Mouse (Mus musculus) kidney, adult 2 months (tissue): Measurements from ENCODE around the gene Itpripl2.

ENCODE experiments used
- CTCF ChIP-seq: fragments of 200-500 bp; conservative IDR thresholded peaks from 2 replicates; pipeline ENCODE4 v1.5.1; 2011; ENCODE audit warnings: low read depth, mild to moderate bottlenecking, control low read depth, low read length, moderate library complexity, mixed read lengths; ENCODE audit not compliant: insufficient read depth, insufficient read length
- POLR2A ChIP-seq: fragments of 200-500 bp; IDR thresholded peaks from one replicate; pipeline ENCODE4 v1.6.1; 2011; ENCODE audit warnings: low read depth, low read length, control low read depth

GRCm38 (mm10) chr7:118447291-118448133 lies 44.3 kb downstream of the Itpripl2 start:
- TF ChIP-seq CTCF (no peak), POLR2A (no peak)
